Mouse (Mus musculus): ENCODE measurements at regions not wholly inside any gene's neighbourhood (a gene's known extent, or its start where the extent isn't known, plus 50 kb on each side); places are given as distances from the start of the nearest gene placed in this dataset.
A peak's percentile ranks its signal among the peaks of the same experiment; 100 is the strongest.

DNA sequence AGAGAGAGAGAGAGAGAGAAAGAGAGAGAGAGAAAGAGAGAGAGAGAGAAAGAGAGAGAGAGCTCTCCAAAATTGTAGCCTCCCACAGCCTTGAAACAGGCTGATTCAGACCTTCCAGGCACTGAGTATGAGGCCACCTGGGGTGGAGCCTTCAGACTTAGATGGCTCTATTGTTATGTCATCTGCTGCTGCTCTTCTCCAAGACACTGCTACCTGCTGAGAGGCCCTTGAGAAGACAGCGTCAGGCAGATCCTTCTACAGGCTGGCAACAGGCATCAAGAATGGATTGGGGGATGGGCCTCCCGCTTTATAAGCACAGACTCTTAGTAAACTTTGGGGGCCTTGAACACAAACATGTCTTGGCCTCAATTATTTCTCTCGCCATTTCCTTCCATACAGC lies 1340.9 kb upstream of the Adgrl3 start:
- DNase-seq: no peak

- no peak for DNase-seq
Measured at GRCm38 (mm10) chr5:79680321-79680720, 1339.6 kb upstream of the Adgrl3 start.

- DNase-seq: no peak
Measured at GRCm38 (mm10) chr5:79706631-79707030, 1313.3 kb upstream of the Adgrl3 start.

GRCm38 (mm10) chr5:79734885-79735284 lies 1285.1 kb upstream of the Adgrl3 start:
- peak; percentile 5 for DNase-seq

DNA sequence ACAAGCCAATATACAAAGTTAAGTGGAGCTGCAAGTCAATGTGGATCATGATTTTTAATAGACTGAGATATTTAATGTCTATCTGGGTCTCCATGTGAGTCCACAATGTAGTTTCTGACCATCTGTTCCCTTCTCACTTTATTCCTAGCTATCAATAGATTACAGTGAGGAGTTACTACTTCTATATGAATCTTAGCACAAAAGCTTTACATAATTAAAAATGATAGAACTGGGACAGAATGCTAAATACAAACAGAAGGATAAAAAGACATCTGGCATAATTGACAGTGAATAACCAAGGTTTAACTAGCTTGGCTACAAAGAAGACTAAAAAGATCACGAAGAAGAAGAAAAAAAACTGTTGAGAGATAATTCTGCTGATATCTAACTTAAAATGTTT lies 1235.5 kb upstream of the Adgrl3 start:
- no peak for DNase-seq

DNA sequence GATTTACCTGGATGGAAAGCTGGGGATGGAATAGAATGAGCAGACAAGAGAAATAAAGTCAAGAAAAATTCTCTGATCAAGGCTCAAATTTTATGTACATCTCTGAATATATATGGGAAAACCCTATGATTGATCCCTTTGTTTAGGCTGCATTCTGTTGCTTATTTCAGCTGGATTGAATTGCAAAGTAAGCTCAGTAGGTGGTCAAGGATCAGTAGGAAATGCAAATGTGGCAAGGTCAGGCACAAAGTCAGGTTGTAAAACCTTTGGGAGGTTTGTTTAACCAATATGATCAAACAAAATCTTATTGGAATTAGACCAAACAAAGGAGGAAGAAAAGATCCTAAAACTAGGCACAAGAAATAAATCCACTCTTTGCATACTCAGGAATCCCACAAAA lies 1193.4 kb upstream of the Adgrl3 start:
- DNase-seq: no peak

- no peak for DNase-seq
Measured at GRCm38 (mm10) chr5:79846456-79846855, 1173.5 kb upstream of the Adgrl3 start.

- DNase-seq: no peak
Measured at GRCm38 (mm10) chr5:79855866-79856265, 1164.1 kb upstream of the Adgrl3 start.

DNA sequence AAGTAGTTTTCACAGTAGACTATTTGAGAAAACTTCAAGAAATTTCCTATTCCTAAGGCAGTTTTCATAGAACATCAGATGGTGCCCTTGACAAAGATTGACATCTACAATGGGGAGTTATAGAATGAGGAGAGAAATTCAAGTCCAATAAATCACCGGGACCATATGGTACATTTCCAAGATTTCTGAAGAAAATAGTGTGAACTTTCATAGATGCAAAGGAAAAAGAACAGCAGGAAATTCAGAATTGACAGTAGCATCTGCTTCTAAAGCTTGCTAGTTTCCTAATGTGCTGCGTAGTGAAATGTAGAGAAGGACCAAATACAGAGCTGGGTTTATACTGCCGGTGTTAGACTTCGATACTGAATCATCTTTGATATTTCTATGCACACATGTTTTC lies 1119.2 kb upstream of the Adgrl3 start:
- no peak for DNase-seq

GRCm38 (mm10) chr5:79905341-79905740 lies 1114.6 kb upstream of the Adgrl3 start:
- no peak for DNase-seq
